Mouse (Mus musculus): ENCODE measurements around the gene Primpol. TPM values are rescaled to one million over a fixed set of nuclear protein-coding genes. Genes with fewer than 3 reads are reported as not detected.

Gene Primpol
- total RNA-seq, 2 experiments from 2014 or later = 7.6 to 8.2 TPM

DNA sequence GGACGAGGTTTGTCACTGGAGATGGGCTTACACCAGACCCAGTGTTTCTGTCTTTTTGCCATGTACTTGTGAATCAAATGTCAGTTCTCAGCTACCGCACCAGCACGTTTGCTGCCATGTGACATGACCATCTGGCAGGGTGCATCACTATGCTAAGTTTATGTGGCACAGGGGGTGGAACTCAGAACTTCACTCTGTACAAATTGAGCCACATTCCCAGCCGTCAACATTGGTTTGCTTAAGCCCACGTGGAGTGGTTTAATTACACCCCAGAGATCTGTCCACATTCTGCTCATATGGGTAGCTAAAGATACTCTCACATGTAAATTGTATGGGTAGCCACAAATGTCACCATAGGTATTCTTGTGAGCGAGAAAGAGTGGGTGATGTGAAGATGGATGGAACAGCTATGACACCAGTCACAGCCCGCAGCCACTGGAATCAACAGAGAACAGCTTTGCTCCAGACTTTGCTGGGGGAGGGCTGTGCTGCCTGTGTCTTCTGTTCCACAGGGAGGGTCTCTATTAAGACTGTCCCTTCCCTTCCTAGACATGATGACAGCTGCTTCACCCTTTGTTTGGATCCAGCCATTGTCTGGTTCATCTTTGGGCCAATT is 50.0 kb downstream of the Primpol start:
- intact Hi-C loops (cut with DNase I) = no loop called here
- DNase-seq = no peak

DNA sequence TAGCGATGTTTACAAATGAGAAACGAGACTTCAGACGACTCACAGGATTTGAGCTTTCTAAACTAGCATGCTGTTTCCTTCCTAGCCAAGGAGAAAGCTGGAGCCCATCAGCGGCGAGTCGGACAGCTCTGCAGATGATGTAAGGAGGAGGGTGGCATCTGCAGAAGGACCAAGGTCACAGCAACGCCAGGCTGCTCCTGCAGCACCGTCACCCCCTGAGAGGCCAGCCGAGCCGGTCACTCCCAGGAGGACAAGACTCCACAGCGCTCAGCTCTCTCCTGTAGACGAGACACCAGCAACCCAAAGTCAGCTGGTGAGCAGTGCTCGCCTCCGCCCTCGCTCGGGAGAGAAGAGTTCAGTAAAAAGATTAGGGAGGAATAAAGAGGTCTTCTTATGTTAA is 54.7 kb downstream of the Primpol start:
- intact Hi-C loops (cut with DNase I) = no loop called here
- DNase-seq = no peak

DNA sequence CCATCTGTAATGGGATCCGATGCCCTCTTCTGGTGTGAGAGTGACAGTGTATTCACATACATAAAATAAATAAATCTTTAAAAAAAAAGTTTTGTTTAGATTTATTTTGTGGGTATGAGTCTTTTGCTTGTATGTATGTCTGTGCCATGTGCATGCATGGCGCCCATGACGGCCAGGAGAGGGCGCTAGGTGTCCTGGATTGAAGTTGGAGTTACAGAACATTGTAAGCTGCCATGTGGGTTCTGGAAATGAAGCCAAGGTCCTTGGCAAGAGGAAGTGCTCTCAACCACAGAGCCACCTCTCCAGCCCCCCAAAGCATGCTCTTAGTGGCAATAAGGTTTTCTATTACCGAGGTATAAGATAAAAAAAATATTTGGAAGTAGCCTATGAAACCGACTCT is 57.6 kb downstream of the Primpol start:
- DNase-seq = peak; percentile 61
- intact Hi-C loops (cut with DNase I) = no loop called here

DNA sequence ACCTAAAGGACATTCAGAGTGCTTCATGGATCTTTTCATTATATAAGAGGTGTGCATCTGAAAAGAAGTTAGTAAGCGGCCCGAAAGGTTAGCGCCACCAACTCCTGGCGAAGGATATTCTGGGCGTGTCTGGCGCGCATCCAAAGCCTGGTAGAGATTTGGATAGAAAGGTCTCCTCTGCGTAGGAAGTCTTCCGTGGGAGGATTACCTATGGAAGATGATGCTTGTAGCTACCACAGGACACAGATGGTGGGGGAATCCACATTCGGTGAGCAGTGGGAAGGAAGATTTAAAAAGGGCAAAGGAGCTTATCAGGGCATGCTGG is 64.6 kb downstream of the Primpol start:
- DNase-seq = peak; percentile 41
- intact Hi-C loops (cut with DNase I) = no loop called here

DNA sequence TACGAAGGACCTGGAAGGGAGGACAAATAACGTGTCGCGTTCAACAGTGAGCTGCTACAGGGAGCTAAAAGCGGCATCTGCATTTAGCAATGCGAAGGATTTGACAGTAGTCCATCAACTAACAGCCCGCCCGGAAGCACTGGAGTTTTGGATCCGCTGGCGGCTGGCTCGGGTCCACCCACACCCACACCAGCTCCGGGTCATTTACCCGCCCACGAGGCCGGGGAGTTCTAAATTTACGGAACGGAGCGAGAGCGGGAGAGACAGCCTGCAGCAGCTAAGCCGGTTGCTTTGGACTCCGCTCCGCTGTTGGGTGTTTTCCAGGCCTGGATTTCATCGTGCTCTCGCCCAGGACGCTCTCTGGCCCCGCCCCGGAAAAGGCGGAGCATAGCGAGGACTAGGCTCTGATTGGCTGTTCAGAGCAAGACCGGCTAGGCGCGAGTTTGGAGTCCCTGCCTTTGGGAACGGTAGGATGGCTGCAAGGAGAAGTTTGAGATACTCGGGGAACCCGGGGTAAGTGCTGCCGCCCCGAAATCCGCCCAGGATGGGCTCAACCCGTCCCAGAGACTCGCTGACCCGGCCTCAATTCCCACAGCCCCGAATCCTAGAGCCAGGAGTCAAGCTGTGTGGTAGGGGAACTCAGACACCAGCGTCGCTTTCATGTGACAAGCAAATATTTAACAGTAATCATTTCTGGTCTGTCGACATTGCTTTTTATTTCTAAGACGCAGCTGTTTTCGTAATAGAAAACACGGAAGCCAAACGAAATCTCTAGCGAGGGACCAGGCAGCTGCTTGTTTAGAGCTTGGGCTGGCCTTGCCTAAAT is 65.2 kb downstream of the Primpol start, which contains the start of gene Cenpu:
TSS of gene Cenpu (plus strand) at position 414 of the 826 bp plus-strand sequence.
- intact Hi-C loops (cut with DNase I) = no loop called here
- DNase-seq = peak; percentile 100

DNA sequence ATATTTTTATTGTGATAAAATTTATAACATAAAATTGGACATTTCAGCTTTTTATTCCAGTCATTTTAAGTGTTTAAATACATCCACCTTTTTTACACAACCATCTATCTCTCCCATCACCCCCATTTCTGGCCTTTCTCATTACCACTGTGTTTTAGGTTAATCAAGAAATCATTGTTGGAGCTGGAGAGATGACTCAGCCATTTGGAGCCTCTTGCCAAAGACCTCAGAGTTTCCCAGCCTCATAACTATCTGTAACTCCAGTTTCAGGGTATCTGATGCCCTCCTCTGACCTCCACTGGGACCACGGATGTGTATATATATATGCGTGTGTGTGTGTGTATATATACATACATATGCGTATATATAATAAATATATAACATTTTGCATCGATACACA is 66.0 kb downstream of the Primpol start:
- no peak for DNase-seq
- intact Hi-C loops (cut with DNase I) = no loop called here

DNA sequence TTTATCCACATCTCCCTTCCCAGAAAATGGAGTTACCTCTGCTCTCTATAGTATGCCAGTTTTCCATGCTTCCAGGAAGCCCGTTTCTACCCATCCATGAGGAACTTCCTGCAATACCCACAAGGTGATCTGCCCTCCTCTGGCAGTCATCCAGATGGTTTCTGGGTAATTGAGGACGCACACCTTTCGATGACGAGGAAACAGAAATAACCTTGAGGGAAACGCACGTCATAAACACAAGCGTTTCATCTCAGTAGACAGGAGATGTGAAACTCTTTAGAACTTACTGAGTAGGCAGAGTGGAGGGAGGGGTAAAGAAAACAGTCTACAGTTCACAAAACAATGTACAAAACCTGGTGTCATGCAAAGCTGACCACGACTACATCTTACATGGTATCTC is 67.0 kb downstream of the Primpol start:
- intact Hi-C loops (cut with DNase I) = no loop called here
- DNase-seq = no peak

DNA sequence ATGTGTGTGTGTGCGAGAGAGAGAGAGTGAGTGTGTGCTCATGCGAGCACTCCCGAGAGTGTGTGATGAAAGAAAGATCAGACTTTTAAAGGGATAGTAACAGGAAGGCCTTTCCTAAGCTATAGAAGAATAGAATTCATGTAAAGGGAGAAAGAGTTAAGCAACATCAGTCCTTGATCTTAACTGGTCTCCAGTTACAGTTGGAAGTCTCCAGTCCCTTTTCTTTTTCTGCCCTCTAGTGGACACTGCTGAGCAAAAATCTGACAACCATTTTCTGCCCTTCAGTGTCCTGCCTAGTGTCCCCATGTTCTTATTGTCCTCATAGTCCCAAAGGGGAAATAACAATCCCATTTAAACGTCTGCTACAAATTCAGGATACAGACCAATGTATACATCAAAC is 69.8 kb downstream of the Primpol start:
- DNase-seq = peak; percentile 30

DNA sequence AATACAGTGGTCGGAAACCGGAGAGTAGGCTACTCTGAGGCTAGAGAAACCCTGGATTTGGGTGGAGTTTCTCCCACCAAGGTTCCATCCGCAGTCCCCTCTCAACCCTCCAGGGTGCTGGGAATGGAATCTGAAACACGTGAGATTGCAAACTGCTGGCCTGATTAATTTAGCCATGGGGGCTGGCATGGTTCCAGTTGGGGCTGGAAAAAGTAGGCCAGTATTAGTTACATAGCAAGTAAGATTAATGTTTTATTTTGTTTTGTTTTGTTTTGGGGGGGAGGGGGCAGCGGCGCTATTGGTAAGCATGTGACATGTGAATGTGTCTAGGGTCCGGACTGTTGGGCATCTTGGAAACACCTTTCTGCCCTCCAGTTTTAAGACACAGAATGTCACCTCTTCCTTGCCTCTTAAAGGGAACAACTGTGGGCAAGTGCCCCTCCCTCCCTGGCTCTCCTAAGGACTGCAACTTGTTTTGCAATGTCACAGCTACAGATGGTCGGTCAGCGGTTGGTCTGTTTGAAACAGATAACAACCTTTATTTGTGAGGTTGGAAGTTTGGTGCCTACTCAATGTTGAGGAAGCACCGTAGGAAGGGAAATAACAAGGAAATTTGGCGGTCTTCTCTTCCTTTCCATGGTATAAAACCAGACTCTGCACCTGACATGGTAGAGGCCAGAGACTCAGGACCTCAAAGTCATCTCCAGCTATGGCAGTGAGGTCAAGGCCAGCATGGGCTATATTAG is 70.4 kb downstream of the Primpol start:
- peak; percentile 28 for DNase-seq
- intact Hi-C loops (cut with DNase I) = loop anchor here (2.0 to 5.0 kb wide), 2 partner anchors 236 to 304 kb away; no protein-coding TSS in a partner anchor

More for the DNA sequence above, 69.8 kb downstream of the Primpol start:
- intact Hi-C loops (cut with DNase I) = loop anchor here (2.0 to 5.0 kb wide), 2 partner anchors 236 to 305 kb away; no protein-coding TSS in a partner anchor

DNA sequence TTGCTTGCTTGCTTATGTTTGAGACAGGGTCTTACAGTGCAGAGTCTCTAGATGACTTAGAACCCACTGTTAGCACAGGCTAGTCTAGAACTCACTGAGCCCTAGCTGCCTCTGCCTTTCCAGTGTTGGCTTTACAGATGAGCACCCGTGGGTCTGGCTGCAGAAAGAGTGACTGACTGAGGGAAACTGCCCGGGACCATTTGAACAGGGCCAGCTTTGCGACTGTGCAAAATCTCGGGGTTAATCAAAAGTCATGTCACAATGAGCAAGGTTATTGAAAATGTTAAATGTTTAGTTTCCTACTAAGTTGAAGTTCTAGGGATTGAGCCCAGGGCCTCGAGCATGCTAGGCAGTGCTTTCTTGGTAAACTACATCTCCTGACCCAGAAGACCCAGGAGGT is 71.2 kb downstream of the Primpol start:
- no peak for DNase-seq
- intact Hi-C loops (cut with DNase I) = loop anchor here (2.0 to 5.0 kb wide), 2 partner anchors 235 to 304 kb away; no protein-coding TSS in a partner anchor

DNA sequence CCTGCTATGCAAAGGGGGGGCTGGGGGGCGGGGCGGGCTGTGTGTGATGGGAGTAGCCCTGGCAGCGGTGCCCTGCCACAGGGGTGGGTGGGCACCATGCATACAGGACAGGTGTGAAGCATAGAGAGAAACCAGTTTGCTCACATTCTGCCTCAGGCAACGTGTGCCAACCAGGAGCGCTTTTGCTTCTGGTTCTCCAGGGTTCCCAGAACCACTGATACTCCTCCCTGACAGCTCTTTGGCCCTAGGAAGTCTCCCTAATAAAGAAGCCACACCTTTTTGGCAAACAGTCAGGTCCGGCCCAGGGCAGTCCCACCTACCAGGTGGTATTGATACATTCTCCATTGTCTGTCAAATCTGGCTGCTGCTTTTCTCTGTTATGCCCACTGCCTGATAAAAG is 73.3 kb downstream of the Primpol start:
- intact Hi-C loops (cut with DNase I) = no loop called here

DNA sequence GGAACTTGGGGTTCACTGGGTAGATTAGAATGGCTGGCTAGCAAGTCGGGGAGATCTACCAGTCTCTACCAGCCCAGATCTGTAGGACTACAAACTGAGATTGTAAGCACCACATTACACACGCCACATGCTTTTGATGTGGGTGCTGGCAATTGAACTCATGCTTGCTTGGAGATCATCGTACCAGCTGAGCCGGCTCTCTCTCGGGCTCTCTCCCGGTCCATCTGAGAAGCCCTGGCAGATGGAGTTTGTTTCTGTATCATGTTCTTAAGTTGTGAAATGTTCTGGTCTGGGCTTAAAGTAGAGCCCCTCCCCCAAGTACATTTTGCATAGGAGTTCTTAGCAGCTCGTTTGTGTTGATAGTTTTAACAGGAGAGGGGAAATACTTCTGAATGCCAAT is 73.8 kb downstream of the Primpol start:
- no peak for DNase-seq
- intact Hi-C loops (cut with DNase I) = no loop called here

More for the DNA sequence above, 73.3 kb downstream of the Primpol start:
- DNase-seq = no peak

DNA sequence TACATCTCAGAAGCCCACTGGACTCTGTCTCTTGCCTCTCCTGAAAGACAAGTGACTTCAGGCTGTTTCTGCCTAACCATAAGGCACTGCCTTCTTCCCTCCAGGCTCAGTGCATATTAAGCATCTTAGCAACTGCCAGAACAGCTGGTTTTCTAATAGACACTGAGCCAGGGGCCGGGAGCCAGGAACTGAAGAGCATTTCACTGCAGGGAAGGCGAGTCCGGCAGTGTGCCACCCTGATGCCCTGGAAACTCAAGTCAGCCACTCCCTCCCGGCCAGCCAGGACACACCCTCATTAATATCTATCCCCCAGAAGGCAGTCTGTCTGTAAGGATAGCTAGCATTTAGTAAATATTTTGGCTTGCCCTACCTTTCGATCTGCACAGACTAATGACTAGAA is 77.3 kb downstream of the Primpol start:
- peak; percentile 87 for DNase-seq
- intact Hi-C loops (cut with DNase I) = no loop called here

DNA sequence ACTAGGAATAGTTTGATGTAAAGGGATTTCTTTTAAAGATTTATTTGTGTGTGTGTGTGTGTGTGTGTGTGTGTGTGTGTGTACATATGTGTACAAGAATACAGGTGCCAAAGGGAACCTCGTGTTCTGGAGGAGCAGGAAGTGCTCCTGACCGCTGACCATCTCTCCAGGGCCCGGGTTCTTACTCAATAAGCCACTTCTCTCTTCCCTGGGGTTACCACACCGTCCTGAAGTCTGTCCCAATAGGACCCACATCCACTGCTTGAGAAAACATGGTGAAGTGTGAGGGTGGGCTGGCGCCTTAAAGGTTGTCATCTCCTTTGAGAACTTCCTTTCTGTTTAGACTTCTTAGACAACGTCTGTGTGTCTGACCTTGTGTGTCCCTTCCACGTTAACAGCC is 83.1 kb downstream of the Primpol start:
- no peak for DNase-seq
- intact Hi-C loops (cut with DNase I) = no loop called here

DNA sequence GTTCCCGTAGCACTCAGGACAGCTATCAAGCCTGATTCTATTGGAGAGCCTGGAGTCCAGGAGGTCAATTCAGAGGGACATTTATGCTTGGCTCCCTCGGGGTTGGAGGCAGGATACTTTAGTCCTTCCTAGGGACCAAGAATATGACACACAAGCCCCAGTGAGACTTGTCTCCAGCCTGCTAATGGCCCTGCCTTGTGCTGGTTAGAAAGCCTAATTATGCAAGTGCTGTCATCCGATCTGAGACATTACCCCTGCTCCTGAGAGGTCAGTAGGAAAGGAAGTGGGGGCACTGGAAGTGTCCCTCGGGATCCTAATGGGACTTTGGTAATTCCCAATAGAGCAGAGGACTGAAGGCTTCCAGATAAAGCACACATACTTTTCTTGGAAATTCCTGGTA is 86.5 kb downstream of the Primpol start:
- intact Hi-C loops (cut with DNase I) = no loop called here
- DNase-seq = no peak

DNA sequence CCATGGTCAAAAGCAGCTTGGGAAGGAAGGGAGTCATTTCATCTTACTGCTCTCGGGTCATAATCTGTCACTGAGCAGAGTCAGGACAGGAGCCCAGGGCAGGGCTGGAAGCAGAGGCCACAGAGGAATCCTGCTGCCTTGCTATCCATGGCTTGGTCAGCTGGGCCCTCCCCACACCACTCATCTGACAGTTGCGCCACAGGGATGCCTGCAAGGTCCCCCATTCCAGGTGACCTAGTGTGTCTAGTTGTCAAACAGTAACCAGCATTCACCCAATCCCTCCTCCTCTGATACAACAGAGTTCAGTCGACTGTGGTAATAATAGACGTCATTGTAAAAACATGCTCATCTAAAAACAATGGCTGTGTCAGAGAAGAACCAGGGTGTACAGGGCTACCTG is 87.5 kb downstream of the Primpol start:
- DNase-seq = no peak
- intact Hi-C loops (cut with DNase I) = no loop called here

DNA sequence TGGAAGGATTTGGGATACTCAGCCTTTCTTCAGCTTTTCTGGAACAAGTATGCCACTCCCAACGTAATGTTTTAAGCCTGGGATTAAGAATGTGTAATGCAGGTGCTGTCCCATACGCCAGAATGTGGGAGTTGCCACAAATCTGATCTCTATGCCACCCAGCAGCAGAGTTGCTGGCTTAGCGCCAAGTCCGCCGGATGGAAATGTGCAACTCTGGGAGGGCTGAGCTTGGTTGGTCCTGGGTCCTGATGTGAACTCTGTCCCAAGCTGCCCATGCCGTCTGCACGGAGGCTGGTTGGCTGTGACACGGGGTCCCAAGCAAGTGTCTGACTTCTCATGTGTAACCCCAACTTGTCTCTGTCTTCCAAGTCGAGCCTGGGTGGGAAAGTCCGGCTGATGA is 90.2 kb downstream of the Primpol start:
- peak; percentile 63 for DNase-seq
- intact Hi-C loops (cut with DNase I) = no loop called here

DNA sequence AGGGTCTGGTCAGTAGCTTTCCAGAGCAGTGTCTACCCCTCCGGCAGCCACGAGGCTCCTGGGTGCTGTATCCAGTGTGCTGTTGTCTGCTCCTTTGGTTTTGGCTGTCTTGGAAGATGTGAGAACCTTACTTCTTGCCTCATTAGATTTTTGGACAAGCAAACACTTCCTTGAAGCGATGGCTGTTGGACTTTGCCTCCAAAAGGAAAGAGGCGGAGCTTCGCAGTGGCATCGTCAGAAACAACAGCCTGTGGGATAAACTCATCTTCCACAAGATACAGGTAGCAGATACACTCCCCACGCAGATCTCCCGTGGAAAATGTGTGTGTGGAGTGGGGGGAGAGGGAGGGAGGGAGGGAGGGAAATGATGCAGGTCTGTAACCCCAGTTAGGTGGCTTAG is 90.9 kb downstream of the Primpol start:
- intact Hi-C loops (cut with DNase I) = no loop called here
- DNase-seq = no peak

Data from left cerebral cortex, postnatal 4 days (tissue).